Mouse (Mus musculus) midbrain, postnatal 0 days (tissue): ENCODE data around the gene Trio. TPM values are rescaled to one million over a fixed set of nuclear protein-coding genes. Genes with fewer than 3 reads are reported as not detected.

Experiments
- ATAC-seq: fragments of 200-750 bp; cut with Nextera tagmentation; 2 replicates; pipeline ENCODE4 v1.8.0; 2017; ENCODE audit warnings: moderate number of reproducible peaks, mild to moderate bottlenecking, moderate TSS enrichment, moderate library complexity; ENCODE audit not compliant: low FRiP score
- DNase-seq: peaks from one replicate; pipeline ENCODE4 v3.0.0-alpha.2; 2015; ENCODE audit warnings: low spot score
- H3K27ac ChIP-seq: fragments of 300-500 bp; sonication (generic); 2 replicates; pipeline ENCODE4 v1.5.1; 2014; ENCODE audit warnings: low read depth, mild to moderate bottlenecking, low read length, mixed read lengths
- H3K27me3 ChIP-seq: fragments of 300-500 bp; sonication (generic); 2 replicates; pipeline ENCODE4 v1.6.1; 2014; ENCODE audit warnings: low read length, control low read depth, mixed read lengths; ENCODE audit not compliant: insufficient read depth
- H3K36me3 ChIP-seq: fragments of 300-500 bp; sonication (generic); 2 replicates; pipeline ENCODE4 v1.6.1; 2014; ENCODE audit warnings: low read length, control low read depth, mixed read lengths; ENCODE audit not compliant: insufficient read depth
- H3K4me1 ChIP-seq: fragments of 300-500 bp; sonication (generic); 2 replicates; pipeline ENCODE4 v1.6.1; 2014; ENCODE audit warnings: mild to moderate bottlenecking, control low read depth, antibody characterized with exemption, low read length, mixed read lengths; ENCODE audit not compliant: insufficient read depth
- H3K4me2 ChIP-seq: fragments of 300-500 bp; sonication (generic); 2 replicates; pipeline ENCODE4 v1.6.1; 2014; ENCODE audit warnings: low read depth, mild to moderate bottlenecking, low read length, mixed read lengths; ENCODE audit not compliant: poor library complexity, severe bottlenecking
- H3K4me3 ChIP-seq: fragments of 300-500 bp; sonication (generic); 2 replicates; pipeline ENCODE4 v1.5.1; 2014; ENCODE audit warnings: low read depth, mild to moderate bottlenecking, low read length, moderate library complexity
- H3K9ac ChIP-seq: fragments of 300-500 bp; sonication (generic); replicated peaks from 2 replicates; pipeline ENCODE4 v1.6.1; 2014; ENCODE audit warnings: mild to moderate bottlenecking, low read length, moderate library complexity, mixed read lengths; ENCODE audit not compliant: poor library complexity, severe bottlenecking
- H3K9me3 ChIP-seq: fragments of 300-500 bp; sonication (generic); 2 replicates; pipeline ENCODE4 v1.6.1; 2016; ENCODE audit warnings: low read length, control low read depth
- CTCF ChIP-seq: IDR thresholded peaks from 2 replicates; pipeline ENCODE4 v1.5.1; 2016; ENCODE audit warnings: antibody characterized with exemption, mild to moderate bottlenecking
- WGBS: fragments of 180-500 bp; shearing (Covaris S2); extraction: QIAGEN DNeasy Blood & Tissue Kit; methylation state at CpG from one replicate; pipeline ENCODE4 v1.1.7; 2014; 5-methylcytosine and 5-hydroxymethylcytosine counted together
- polyA plus RNA-seq: library from polyadenylated mRNA; unstranded; fragments of >200 nt; fragmentation: Nextera tagmentation; extraction: Ambion mirVana; gene quantifications from 2 replicates; pipeline ENCODE4 v1.2.1, GENCODE M21; 2015
- total RNA-seq: library from RNA; depleted of rRNA; stranded (reverse); fragments of >200 nt; gene quantifications from 2 replicates; pipeline ENCODE4 v1.2.3, GENCODE M21; 2014

The Trio gene
- total and polyA plus RNA-seq, 2 experiments from 2014 or later: 23.3 to 213 TPM

DNA sequence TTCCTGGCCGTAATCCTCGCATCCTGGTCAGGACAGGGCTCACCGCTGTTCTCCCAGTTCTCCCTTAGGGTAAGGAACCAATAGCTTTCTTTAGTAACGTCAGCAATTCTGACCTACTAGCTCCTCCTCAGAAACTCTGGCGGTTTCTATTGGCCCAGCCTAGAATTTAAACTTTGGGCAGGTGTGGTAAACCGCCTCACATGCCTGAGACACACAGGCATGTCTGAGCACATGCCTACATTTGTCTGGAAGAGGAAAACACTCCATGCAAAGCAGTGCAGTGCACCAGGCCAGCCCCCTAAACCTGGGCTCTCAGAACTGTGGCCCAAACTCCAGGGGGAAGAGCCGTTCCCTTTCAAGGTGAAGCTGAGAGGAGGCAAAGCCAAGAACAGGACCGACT, 57.5 kb downstream of the Trio start:
- H3K27ac ChIP-seq: no peak overlapping the region
- 75% methylated on average over 8 of the region's 8 CpGs for WGBS
- H3K9me3 ChIP-seq: no peaks in the 10 kb centered on the region
- no peak overlapping the region for H3K4me2 ChIP-seq
- no peaks in the 10 kb centered on the region for H3K27me3 ChIP-seq
- H3K4me1 ChIP-seq: no peaks in the 10 kb centered on the region
- DNase-seq (no peak), ATAC-seq (no peak)
- no peak overlapping the region for H3K9ac ChIP-seq
- no peak for TF ChIP-seq CTCF
- no peak overlapping the region for H3K4me3 ChIP-seq
- no peaks in the 10 kb centered on the region for H3K36me3 ChIP-seq

- ATAC-seq (no peak), DNase-seq (no peak)
- no peaks in the 10 kb centered on the region for H3K9me3 ChIP-seq
- no peak overlapping the region for H3K9ac ChIP-seq
- H3K27ac ChIP-seq: no peak overlapping the region
- no peaks in the 10 kb centered on the region for H3K36me3 ChIP-seq
- H3K27me3 ChIP-seq: no peaks in the 10 kb centered on the region
- no peaks in the 10 kb centered on the region for H3K4me1 ChIP-seq
- H3K4me2 ChIP-seq: no peak overlapping the region
- H3K4me3 ChIP-seq: no peak overlapping the region
- 75% methylated on average over 14 of the region's 14 CpGs for WGBS
- TF ChIP-seq CTCF: no peak
These were observed 58.3 kb downstream of the Trio start for GRCm38 (mm10) chr15:27967128-27967876.

DNA sequence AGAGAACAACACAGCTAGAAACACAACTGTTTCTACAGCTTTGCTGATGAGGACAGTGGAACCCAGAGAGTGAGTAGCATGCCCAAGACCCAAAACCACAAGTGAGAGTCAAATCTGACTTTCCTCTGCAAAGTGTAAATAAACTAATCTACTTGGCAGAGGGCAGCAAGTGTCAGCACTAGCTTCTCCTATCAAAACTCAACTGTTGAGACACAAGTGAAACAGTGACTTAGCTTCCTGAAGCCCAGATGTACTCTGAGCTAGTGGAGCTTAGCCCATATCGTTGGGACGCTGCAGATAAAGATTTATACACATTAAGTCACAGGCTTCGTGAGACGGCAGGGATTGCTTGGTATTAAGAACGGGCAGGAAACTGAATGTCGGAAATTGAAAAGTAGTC, 60.8 kb downstream of the Trio start:
- H3K27me3 ChIP-seq: no peaks in the 10 kb centered on the region
- no peak overlapping the region for H3K4me3 ChIP-seq
- no peak overlapping the region for H3K27ac ChIP-seq
- H3K9me3 ChIP-seq: no peaks in the 10 kb centered on the region
- 63% methylated on average over 6 of the region's 6 CpGs for WGBS
- H3K9ac ChIP-seq: no peak overlapping the region
- TF ChIP-seq CTCF: no peak
- DNase-seq (no peak), ATAC-seq (no peak)
- no peaks in the 10 kb centered on the region for H3K36me3 ChIP-seq
- no peak overlapping the region for H3K4me2 ChIP-seq
- no peaks in the 10 kb centered on the region for H3K4me1 ChIP-seq

DNA sequence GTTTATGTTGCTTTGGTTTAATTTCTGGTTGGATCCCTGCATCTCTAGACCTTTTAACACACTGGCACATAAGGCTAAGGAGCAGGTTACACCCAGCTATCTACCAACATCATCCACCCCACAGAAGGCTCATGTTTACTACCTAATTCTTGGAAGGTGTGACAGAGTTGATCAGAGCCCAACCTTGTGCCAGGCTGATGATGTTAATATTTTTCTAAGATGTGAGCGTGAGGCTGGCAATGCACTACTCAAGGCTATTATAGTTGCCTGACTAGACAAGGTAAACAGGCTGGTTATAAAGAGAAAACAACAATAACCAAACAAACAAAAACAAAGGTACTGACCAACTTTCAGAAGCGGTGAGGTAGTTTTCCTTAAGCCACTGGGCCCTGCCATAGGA, 62.1 kb downstream of the Trio start:
- no peak for TF ChIP-seq CTCF
- Histone ChIP-seq H3K9me3 (no peaks in the 10 kb centered on the region), H3K4me3 (no peak overlapping the region), H3K36me3 (no peaks in the 10 kb centered on the region), H3K4me1 (no peaks in the 10 kb centered on the region), H3K4me2 (no peak overlapping the region), H3K9ac (no peak overlapping the region), H3K27ac (no peak overlapping the region), H3K27me3 (no peaks in the 10 kb centered on the region)
- DNase-seq (no peak), ATAC-seq (no peak)
- WGBS: 92% methylated on average over 2 of the region's 2 CpGs

- H3K4me2 ChIP-seq: no peak overlapping the region
- no peak for ATAC-seq
- no peak for TF ChIP-seq CTCF
- no peaks in the 10 kb centered on the region for H3K27me3 ChIP-seq
- no peak overlapping the region for H3K27ac ChIP-seq
- H3K4me1 ChIP-seq: peaks cover 4% of the 10 kb centered on the region; the same call in 1 of the 2 replicates
- WGBS: 72% methylated on average over 9 of the region's 9 CpGs
- no peak overlapping the region for H3K4me3 ChIP-seq
- no peaks in the 10 kb centered on the region for H3K9me3 ChIP-seq
- no peak for DNase-seq
- H3K36me3 ChIP-seq: no peaks in the 10 kb centered on the region
- no peak overlapping the region for H3K9ac ChIP-seq
These were observed 65.0 kb downstream of the Trio start for GRCm38 (mm10) chr15:27960642-27961041.

DNA sequence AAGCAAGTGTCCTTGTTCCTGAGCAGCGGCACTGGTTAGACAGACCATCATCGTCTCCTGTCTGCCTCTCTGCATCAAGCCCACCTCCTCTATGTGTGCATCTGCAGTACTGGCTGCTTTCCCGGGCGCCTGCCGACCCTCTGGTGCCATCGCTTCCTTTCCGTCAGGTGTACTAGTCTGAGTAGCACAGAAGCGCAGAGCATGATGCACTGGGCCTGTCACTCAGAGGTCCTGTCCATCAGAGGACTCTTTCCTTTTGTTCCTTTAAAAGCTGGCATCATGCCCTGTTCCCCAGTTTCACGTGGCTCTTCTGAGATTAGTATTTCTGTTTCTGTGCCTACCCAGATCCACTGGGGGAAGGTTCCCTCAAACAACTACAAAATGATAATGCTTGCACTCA, 67.8 kb downstream of the Trio start:
- 61% methylated on average over 9 of the region's 9 CpGs for WGBS
- Histone ChIP-seq H3K4me1 (peaks cover 4% of the 10 kb centered on the region; the same call in 1 of the 2 replicates), H3K27me3 (no peaks in the 10 kb centered on the region), H3K9me3 (no peaks in the 10 kb centered on the region), H3K4me2 (no peak overlapping the region), H3K4me3 (no peak overlapping the region), H3K36me3 (no peaks in the 10 kb centered on the region), H3K9ac (no peak overlapping the region), H3K27ac (0 out of 2 replicates have a peak overlapping the region, but pooled peaks have one; percentile 7)
- DNase-seq: peak; percentile 34
- no peak for TF ChIP-seq CTCF
- no peak for ATAC-seq
